Mouse (Mus musculus): ENCODE results near the gene Ltc4s.

The Ltc4s gene

DNA sequence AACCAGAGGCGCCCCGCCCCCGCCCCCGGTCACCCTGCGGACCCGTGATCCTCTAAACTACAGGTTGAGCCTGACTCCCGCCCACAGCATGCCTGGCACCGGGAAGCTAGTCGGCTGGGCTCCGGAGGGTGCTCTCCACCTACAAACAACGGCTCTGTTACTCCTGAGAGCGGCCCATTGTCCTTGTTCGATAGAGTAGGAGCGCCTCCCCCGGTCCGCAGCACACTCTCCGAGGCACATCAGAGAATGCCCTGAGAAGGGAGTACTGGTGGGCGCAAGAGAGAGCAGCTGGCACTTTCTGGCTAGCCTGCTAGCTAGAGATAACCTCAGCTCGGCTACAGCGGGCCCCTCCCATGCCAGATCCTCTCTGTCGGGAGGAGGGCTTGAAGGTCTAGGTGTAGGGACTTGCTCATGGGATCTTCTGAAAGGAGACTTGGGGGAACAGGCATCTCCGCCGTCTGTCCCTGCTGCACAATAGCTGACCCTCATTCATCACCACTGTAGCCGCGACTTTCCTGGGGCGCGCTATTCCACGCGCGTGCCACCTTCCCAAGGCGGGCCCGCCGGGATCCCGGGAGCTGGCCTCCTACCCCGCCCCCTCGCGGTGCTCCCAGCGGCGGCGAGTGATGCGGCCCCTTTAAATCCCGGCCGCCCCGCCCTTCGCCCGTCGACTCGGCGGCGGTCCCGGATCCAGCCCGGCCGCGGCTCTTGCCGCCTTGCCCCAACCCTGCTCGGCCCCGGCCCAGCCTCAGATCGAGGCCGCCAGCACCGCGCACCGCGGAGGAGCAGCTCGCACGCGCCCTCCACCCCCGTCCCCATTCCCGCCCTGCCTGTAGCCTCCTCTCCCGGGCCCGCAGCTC is 13.5 kb downstream of the Ltc4s start:
- DNase-seq (ENCODE audit: low spot score): peak; percentile 93

DNA sequence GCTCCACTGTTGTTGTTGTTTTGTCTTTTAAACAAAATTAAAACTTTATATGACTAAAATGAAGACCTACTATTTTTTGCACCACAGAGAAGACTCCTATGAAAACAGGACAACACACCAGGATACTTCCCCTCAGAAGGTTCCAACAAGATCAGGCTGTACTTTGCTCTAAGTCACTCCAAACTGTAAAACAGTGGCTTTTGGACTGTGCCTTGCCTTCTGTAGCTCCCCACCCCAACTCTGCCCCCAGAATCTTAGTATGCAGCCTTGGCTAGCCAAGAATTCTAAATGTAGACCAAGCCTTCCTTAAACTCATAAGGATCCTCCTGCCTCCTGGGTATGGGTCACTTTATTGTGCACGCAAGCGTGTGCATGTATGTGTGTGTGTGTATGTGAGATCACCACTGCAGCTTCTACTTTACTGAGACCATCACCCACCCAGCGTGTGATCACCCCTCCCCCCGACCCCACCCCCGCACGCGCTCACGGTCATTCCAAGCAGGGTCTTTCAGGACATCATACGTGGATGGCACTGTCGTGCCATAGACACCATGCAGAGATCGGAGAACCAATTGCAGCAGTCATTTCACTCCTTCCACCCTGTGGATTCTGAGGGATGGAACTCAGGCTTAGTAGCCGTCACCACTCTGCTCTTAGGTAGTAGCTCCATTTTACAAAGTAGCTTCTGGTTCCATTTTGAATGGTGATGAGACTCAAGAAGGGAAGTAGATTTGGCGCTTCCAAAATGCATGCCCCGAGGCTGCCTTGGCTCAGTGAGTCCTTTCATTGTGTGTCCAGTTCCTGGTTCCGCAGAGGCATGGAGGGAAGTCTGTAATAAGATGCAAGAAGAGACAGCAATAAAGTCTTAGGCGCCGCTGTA is 14.4 kb downstream of the Ltc4s start:
- no peak for DNase-seq (ENCODE audit: low spot score)

DNA sequence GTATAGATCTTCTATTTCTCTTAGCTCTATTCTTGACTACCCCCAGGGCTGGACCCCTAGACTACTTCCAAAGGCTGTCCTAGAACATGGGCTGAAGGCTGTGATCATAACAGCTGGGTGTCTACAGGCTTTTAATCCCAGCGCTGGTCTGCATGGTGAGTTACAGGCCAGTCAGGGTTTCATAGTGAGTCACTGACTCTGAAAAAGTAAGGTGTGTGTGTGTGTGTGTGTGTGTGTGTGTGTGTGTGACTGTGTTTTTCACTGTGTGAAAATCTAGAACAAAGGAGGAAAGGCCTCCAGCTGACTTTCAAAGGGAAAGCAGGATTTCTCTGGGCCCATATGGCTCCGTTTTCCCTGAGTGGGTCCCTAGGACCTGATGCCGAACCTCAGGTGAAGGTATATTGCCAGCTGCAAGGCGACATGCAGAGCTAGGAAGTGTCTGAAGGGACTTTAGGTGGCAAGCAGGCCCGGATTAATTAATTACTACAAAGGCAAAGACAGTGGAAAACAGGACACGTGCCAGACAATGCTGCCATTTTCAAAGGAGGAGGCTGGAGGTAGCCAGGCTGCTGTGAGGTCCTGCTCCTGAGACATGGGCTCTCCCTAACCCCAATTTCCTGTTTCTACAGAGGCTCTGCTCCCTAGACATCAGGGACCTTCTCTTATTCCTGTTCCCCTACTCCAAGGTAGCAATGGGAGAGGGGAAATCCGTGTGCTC is 15.7 kb downstream of the Ltc4s start:
- no peak for DNase-seq (ENCODE audit: low spot score)

DNA sequence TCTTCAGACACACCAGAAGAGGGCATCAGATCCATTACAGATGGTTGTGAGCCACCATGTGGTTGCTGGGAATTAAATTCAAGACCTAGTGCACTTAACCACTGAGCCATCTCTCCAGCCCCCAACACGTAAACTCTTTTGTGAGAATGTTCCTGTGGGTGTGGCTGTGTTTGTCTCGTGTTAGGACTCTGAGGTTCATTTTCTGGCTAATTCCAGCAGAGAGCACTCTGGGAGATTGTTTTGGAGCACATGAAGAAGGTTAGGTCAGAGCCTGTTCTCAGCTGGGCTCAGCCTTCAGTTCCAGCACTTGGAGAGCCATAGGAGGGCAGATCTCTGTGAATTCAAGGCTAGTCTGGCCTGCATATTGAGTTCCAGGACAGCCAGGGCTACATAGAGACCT is 18.6 kb downstream of the Ltc4s start:
- DNase-seq (ENCODE audit: low spot score): no peak

DNA sequence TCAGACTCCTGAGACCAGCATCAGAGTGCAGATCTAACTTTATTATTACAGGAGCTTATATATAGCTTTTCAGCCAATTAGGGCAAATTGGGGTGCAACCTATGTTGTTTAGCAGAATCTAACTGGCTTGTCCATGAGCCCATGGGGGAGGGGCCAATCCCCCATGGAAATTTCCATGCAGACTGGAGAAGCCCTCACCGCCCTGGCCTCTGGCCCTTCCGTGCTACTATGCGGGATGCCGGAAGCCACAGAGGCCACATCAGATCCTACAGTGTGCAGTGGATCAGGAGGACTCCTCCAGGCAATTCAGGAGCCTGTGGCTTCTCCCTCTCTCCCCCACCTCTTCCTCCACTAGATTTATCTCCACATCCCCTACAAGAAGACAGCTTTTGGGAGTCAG is 20.6 kb downstream of the Ltc4s start:
- DNase-seq (ENCODE audit: low spot score): peak; percentile 56

DNA sequence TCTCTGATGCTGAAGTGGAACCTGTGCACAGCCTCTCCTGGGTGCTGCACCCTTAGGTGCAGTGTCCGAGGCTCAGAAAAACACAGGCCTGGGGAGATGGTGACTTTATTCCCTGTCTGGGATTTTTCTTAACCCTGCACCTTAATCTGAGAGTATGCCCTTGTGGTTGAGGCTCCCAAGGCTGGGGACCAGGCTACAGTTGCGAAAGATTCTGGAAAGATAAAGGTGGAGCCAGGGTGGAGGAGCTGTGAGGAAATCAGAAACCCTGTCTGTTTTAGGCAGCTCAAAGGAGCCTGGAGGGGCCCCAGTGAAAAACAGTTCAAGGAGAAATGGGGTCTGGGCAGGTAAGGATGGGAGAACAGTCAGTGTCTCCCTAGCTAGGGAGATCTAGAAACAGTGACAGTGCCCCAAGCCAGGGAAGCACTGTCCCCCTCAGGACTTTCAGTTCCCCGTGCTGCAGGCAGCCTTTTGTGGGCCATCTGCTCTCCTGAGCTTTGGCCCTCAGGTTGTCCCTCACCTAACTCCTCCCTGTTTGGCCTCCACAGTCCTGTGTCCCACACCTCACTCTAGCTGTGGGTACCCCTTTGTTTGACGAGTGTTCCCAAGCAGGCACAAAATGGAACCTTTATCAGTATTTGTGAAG is 21.6 kb downstream of the Ltc4s start:
- no peak for DNase-seq (ENCODE audit: low spot score)

DNA sequence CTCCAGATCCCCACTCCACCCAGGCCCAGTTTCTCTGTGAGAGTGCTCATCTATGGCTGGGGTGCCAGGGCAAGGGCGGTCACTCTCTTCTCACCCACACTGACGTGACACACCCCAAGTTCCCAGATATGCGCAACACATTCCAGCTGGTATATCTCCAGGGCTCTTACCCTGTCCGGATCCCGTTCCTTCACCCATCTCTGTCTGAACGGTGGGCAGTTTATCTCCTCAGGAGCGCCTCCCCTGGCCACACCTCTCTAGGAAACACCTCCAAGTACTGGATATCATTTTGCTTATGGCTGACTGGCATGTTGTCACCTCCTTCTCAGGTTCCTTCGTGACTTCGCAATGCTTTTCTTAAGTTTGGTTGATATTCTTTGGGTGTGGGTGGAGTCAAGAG is 22.8 kb downstream of the Ltc4s start:
- peak; percentile 46 for DNase-seq (ENCODE audit: low spot score)

DNA sequence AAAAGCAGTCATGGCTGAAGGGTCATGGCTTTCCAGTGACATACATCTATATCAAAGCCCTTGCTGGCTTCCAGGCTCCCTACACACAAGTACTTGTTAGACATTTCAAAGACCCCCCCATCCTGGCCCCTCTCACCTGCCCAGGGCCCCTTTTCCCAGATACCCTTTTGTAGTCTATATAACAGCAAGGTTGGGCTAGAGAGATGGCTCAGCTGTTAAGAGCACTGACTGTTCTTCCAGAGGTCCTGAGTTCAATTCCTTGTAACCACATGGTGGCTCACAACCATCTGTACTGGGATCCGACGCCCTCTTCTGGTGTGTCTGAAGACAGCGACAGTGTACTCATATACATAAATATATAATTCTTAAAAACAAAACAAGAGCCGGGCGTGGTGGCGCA is 23.8 kb downstream of the Ltc4s start:
- DNase-seq (ENCODE audit: low spot score): no peak

DNA sequence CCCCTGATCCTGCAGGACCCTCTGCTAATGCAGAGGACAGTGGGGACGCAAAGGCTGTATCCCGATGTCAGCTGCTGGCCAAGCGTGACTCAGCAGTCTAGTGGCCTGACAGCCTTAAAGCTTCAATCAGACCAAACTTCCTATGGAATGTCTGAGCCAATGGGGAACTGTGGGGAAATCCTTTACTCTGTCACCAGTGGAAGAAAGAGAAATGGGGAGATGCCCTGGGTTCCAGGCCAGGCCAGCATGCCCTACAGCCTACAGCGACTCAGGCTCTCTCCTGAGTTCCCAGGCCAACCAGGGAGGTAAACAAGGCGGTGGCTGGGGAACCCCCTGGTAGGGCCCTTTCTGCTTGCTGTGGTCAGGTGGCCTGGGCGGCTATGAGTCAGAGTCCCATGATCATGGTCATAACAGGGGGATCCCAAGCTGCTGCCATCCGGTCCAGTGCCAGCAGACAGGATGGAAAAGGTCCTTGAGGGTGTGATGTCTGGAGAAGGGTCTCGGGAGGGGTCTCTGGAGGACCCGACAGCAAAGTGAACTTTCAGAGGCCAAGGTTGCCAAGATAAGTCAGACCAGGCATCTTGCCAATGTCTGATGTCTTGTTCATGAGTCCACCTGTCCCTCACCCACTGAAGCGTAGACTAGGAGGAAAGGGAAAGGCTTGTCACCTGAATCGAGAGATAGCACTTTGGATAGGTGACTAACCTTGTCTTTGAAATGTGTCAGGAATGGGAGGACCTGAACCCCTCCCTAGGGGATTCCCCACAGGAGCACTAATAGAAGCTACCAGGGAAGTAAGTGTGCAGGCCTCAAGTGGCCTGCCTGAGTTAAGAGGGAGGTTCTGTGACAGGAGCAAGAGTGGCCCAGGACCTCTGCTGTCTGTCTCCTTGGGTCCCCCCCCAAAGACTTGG is 25.3 kb downstream of the Ltc4s start:
- peak; percentile 68 for DNase-seq (ENCODE audit: low spot score)

DNA sequence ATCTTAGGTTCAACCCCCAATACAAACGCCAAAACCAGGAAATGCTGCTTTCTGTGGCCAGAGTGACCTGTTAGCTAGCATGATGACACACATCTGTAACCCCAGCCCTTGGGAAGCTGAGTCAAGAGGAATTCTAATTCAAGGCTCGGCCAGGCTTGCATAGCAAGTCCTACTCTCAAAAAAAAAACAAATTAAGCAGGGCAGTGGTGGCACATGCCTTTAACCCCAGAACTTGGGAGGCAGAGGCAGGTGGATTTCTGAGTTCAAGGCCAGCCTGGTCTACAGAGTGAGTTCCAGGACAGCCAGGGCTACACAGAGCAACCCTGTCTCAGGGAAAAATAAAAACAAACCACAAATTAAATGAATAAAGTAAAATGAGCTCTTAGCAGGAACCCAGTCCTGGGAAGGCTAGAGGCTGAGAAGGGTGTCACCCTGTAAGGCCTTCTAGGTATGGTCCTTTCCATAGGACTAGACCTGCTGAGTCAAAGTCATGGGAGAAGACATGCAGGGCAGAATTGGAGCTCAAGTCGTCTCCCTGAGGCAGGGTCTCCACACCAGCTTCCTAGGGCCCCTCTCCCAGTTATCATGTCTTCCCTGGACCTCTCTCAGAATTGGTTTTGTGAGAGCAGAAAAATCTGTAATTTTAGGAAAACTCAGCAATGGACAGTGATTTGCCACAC is 26.2 kb downstream of the Ltc4s start:
- DNase-seq (ENCODE audit: low spot score): no peak

DNA sequence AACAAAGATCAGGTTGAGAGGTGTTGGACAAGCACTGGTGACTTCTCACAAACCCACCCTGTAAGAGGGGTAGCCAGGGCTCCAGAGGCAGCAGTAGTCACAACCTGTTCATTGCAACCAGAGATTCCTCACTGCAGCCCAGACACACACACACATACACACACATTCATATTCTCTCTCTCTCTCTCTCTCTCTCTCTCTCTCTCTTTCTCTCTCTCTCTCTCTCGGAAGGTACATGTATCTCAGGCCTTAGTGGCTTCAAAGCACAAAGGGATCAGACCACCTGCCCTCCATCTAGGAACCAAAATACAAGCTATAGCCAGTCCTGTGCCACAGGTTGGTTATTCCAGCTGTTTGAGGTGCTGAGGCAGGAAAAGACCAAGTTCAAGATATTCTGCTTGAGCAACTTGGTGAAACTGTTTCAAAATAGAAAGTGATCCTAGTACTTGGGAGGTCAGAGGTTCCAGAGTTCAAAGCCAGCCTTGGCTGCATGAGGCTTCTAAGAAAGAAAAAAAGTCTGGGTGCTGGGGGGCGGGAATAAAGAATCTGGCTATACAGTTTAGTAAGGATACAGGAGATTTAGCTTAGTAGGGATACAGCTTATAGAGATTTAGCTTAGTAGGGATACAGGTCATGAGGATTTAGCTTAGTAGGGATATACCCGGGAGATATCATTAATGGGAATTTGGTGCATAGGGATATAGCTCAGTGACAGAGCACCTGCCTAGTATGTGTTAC is 26.9 kb downstream of the Ltc4s start:
- no peak for DNase-seq (ENCODE audit: low spot score)

DNA sequence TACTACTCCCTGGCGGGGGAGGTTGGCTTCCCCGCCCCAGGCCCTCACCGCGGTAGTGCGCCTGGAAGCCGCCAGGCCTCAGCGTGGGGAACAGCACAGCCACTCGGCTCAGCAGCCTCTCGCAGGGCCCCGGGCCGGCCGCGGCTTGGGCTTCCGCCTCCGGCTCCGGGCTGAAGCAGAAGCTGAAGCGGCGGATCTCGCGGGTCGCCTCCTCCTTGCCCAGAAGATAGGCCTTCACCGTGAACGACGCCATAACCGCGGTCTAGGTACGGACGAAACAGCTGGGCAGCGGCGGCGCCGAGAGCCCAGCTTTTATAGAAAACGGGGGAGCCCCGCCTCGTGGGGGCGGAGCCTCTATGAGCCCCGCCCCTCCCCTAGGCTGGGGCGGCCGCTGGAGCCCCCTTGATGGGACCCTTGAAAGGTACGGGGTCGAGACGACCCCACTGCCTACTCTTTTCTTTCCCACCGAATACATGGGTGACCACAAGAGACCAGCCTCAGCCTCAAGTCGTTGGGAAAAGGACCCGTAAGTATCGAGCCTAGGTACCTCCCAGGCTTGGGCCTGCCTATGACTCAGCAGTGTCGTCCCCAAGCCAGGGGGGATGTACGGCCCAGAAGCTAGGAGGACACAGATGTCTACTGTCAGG is 27.8 kb downstream of the Ltc4s start, which contains the start of the genes Sqstm1 and Mgat4b:
TSS of gene Sqstm1 (minus strand) at position 323 of the 647 bp plus-strand sequence.
TSS of gene Mgat4b (plus strand) at position 386 of the 647 bp plus-strand sequence.
- DNase-seq (ENCODE audit: low spot score): peak; percentile 92

DNA sequence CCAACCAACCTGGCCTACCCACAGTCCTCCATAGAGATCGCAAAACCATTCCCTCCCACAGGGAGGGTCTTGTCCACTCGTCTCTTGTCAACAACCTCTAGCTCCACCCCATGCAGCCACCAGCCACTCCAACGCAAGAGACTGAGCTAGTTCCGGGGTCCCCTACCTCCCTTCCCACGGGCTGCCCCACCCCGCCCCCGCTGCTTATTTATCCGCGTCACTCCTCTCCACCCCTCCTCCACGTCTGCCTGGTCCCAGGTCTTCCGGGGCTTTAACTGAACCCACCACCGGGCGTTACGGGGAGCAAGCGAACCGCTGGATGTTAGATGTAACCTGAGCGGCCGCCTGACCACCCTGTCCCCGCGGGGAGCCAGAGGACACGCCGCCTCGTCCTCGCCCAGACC is 28.3 kb downstream of the Ltc4s start:
- peak; percentile 94 for DNase-seq (ENCODE audit: low spot score)

DNA sequence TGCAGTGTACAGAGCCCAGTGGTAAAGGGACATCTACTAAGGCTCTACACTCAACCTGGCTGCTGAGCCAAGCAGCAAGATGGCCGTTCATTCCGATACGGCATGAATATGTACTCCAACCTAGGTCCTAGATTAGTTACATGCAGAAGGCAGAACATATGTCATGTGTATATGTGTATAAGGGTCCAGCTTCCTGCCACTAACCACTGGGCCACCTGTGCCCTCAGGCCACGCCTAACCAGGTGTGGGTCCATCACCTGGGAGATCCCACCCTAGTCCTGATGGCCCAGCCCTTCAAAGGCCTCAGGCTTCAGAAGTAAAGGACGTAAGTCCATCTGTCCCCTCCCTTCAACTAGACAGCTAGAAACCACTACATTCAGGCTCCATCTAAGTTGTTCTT is 30.4 kb downstream of the Ltc4s start:
- no peak for DNase-seq (ENCODE audit: low spot score)

DNA sequence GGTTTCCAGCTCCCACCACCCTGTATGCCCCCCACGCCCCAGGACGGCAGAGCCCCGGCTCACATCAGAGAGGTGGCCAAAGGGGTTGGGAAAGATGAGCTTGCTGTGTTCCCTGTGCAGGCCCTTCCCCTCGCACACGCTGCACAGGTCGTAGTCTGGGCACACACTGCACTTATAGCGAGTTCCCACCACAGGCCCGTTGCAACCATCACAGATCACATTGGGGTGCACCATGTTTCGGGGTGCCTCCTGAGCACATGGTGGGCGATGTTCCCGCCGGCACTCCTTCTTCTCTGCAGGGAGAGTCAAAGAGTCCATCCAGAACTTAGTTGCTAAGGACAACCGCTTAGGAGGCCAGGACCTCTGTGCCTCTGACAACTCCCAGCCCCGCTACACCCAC is 31.1 kb downstream of the Ltc4s start:
- no peak for DNase-seq (ENCODE audit: low spot score)

DNA sequence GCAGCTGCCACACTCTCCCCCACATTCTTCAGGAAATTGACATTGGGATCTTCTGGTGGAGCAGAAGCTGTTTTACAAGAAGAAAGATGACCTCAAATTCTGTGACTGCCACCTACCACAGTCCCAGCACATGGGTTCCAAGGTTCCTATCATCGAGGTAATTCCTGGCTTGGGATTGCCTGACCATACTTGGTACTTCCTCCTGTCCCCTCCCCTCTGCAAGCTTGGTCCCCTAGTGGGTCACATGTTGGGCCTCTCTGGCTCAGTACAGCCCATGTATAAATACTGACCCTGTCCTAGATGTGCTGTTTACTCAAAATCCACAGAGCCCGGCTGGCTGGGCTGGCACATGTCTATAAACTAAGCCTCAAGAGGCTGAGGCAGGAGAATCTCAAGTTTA is 32.4 kb downstream of the Ltc4s start:
- no peak for DNase-seq (ENCODE audit: low spot score)

DNA sequence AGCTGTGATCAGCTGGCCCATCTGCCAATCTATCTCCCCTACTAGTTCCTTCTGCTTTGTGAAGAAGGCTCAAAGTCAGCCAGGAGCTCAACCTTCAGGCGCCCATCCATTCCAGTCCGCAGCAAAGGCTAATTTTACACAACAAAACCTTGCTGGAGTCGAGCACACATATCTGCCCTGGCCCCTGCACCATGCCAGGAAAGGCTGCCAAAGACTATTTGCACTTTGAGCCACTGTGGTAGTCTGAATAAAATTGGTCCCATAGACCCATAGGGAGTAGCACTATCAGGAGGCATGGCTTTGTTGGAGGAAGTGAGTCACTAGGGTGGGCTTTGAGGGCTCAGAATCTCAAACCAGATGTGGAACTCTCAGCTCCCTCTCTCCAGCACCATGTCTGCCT is 33.0 kb downstream of the Ltc4s start:
- no peak for DNase-seq (ENCODE audit: low spot score)

DNA sequence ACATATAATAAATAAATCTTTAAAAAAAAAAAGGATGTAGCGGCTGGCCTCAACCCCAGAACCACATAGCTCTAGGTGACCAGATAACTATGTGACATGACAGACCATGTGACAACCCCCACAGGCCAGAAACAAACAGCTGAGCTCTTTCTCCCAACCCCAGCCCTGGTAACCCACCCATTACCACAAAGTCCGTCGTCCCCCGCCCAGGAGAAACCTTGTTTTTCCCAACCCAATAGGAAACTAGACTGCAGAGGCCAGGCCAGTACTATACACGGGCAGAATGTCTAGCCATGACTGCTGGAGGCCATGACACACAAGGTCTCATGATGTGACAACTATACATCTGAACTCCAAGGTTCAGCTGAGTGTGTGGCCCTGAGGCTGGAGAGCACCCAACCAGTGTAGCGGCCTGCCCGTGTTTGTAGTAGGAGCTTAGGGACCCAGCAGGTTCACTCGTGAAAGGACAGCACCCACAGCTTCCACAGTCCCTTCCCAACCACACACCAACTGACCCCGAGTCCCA is 35.1 kb downstream of the Ltc4s start:
- no peak for DNase-seq (ENCODE audit: low spot score)

DNA sequence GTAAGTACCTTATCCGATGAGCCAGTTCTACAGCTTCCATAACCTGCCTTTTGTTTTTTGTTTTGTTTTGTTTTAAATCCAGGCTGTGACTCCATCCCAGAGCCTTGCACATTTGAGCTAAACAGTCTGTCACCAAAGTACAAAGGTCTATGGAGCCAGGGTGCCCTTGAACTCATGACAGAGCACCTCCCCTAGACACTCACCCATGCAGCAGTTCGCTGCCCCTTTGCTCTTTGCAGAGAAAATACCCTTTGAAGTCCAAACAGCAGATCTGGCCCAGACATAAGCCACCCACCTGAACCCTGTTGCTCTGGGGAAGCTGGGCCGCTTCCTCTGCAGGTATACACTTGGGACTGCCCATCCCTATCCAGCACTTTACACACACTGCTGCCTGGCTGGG is 36.8 kb downstream of the Ltc4s start:
- DNase-seq (ENCODE audit: low spot score): no peak
